Mouse (Mus musculus) midbrain, embryonic 11.5 days (tissue): ENCODE measurements around the gene Smim22. TPM values are rescaled to one million over a fixed set of nuclear protein-coding genes. Genes with fewer than 3 reads are reported as not detected.
A peak's percentile ranks its signal among the peaks of the same experiment; 100 is the strongest.

Experiments used
- ATAC-seq: fragments of 200-750 bp; cut with Nextera tagmentation; 2 replicates; pipeline ENCODE4 v1.8.0; 2017; ENCODE audit warnings: moderate TSS enrichment, moderate library complexity; ENCODE audit not compliant: low FRiP score
- DNase-seq: peaks from one replicate; pipeline ENCODE4 v3.0.0; 2015; ENCODE audit warnings: low spot score; ENCODE audit errors: missing footprints
- H3K27ac ChIP-seq: fragments of 300-500 bp; sonication (generic); 2 replicates; pipeline ENCODE4 v1.5.1; 2014; ENCODE audit warnings: low read depth, low read length
- H3K27me3 ChIP-seq: fragments of 300-500 bp; sonication (generic); 2 replicates; pipeline ENCODE4 v1.6.1; 2014; ENCODE audit warnings: mild to moderate bottlenecking, low read length, moderate library complexity, mixed read lengths; ENCODE audit not compliant: control insufficient read depth, insufficient read depth
- H3K36me3 ChIP-seq: fragments of 300-500 bp; sonication (generic); 2 replicates; pipeline ENCODE4 v1.6.1; 2014; ENCODE audit warnings: mild to moderate bottlenecking, low read length, moderate library complexity, mixed read lengths; ENCODE audit not compliant: control insufficient read depth, insufficient read depth
- H3K4me1 ChIP-seq: fragments of 300-500 bp; sonication (generic); 2 replicates; pipeline ENCODE4 v1.6.1; 2014; ENCODE audit warnings: low read length; ENCODE audit not compliant: control insufficient read depth, insufficient read depth
- H3K4me2 ChIP-seq: fragments of 300-500 bp; sonication (generic); 2 replicates; pipeline ENCODE4 v1.6.1; 2014; ENCODE audit warnings: mild to moderate bottlenecking, moderate library complexity
- H3K4me3 ChIP-seq: fragments of 300-500 bp; sonication (generic); 2 replicates; pipeline ENCODE4 v1.5.1; 2014; ENCODE audit warnings: low read depth, low read length
- H3K9ac ChIP-seq: fragments of 300-500 bp; sonication (generic); 2 replicates; pipeline ENCODE4 v1.6.1; 2014; ENCODE audit warnings: low read length
- H3K9me3 ChIP-seq: fragments of 300-500 bp; sonication (generic); 2 replicates; pipeline ENCODE4 v1.6.1; 2016; ENCODE audit warnings: low read length; ENCODE audit not compliant: control insufficient read depth
- WGBS: fragments of 180-500 bp; shearing (Covaris S2); extraction: QIAGEN DNeasy Blood & Tissue Kit; methylation state at CpG from one replicate; pipeline ENCODE4 v1.1.7; 2014; 5-methylcytosine and 5-hydroxymethylcytosine counted together
- polyA plus RNA-seq: library from polyadenylated mRNA; unstranded; fragments of >200 nt; fragmentation: Nextera tagmentation; extraction: Ambion mirVana; gene quantifications from 2 replicates; pipeline ENCODE4 v1.2.1, GENCODE M21; 2014

Smim22 gene
- polyA plus RNA-seq, 1 experiment from 2014 or later: not detected

DNA sequence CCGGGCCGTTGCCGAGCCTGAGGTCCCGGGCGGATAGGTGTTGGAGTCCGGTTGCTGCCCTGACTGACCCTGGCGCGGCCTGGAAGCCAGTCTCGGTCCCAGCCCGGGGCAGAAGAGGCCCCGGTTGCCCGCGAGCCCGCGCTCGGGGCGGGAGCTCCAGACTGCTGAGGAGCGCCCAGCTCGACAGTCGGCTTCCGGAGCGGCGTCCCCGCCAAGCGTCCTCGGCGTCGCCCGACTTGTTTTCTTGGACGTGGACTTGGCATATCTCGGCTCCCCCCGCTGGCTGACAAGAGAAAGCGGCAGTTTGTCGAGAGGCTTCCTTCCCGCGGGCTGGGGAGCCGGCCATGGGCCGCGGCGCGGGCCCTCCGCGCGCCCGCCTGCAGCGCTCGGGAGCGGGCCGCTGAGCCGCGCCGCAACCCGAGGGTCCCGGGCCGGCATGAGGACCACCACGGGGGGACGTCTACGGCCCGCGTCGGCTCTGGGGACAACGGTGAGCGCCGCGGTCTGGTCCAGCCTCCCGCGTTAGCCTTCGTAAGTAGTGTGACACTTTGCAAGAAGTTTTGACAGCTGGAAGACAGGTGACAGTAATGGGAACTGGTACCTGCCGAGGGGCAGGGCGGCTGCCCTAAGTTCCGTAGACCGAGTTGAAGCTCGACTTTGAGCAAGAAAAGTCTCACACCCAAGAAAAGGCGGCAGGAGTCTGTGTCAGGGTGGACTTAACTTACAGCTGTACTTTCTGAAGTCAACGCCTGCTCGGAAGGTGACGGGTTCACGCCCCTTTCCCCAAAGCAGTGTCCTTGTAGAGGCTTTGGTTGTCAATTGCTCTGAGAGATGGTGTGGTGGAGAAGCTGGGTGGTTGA is 43.4 kb downstream of the Smim22 start:
- peak; percentile 80 for ATAC-seq
- H3K27ac ChIP-seq: peak overlapping the region; percentile 88
- H3K9me3 ChIP-seq: no peaks in the 10 kb centered on the region
- peak overlapping the region; percentile 97 for H3K4me2 ChIP-seq
- H3K4me1 ChIP-seq: peaks cover 21% of the 10 kb centered on the region
- H3K9ac ChIP-seq: peak overlapping the region; percentile 81
- under 1% methylated on average over 70 of the region's 78 CpGs for WGBS
- no peaks in the 10 kb centered on the region for H3K27me3 ChIP-seq
- DNase-seq: peak; percentile 95
- peak overlapping the region; percentile 57 for H3K4me3 ChIP-seq
- H3K36me3 ChIP-seq: peaks cover 8% of the 10 kb centered on the region; the same call in 1 of the 2 replicates

Other genes starting within 250 kb of the Smim22 start
- gene Cdip1, start 217.0 kb upstream of the Smim22 start, polyA plus RNA-seq: 85.7 and 85.8 TPM in 2 replicates
- gene 4930562C15Rik, start 171.9 kb upstream of the Smim22 start, polyA plus RNA-seq: 0.29 TPM in 1 of 2 replicates, not detected in the other
- gene Ubald1, start 127.0 kb upstream of the Smim22 start, polyA plus RNA-seq: 22.1 and 22.2 TPM in 2 replicates
- gene Mgrn1, start 121.0 kb upstream of the Smim22 start, polyA plus RNA-seq: 63.8 and 66.9 TPM in 2 replicates
- 120 and 132 TPM in 2 replicates for gene Nudt16l1, start 68.5 kb upstream of the Smim22 start, polyA plus RNA-seq
- 39.8 and 42.4 TPM in 2 replicates for gene Anks3, start 43.1 kb upstream of the Smim22 start, polyA plus RNA-seq
- not detected in 2 replicates for gene Sept12, start 9.4 kb upstream of the Smim22 start, polyA plus RNA-seq
- gene Rogdi, start 6.3 kb downstream of the Smim22 start, polyA plus RNA-seq: 67.4 and 69.3 TPM in 2 replicates
- 168 and 179 TPM in 2 replicates for gene Glyr1, start 42.6 kb downstream of the Smim22 start, polyA plus RNA-seq
- 22.0 and 24.1 TPM in 2 replicates for gene Ubn1, start 42.8 kb downstream of the Smim22 start, polyA plus RNA-seq
- gene Ppl, start 125.1 kb downstream of the Smim22 start, polyA plus RNA-seq: 0.44 and 0.48 TPM in 2 replicates
- gene Sec14l5, start 139.8 kb downstream of the Smim22 start, polyA plus RNA-seq: 0.23 and 0.25 TPM in 2 replicates
- 10.7 and 10.8 TPM in 2 replicates for gene Nagpa, start 196.7 kb downstream of the Smim22 start, polyA plus RNA-seq
- gene AU021092, start 215.0 kb downstream of the Smim22 start, polyA plus RNA-seq: 5.4 and 5.8 TPM in 2 replicates
- gene Alg1, start 226.3 kb downstream of the Smim22 start, polyA plus RNA-seq: 24.3 and 26.6 TPM in 2 replicates
- 13.2 and 15.0 TPM in 2 replicates for gene Eef2kmt, start 248.7 kb downstream of the Smim22 start, polyA plus RNA-seq